Mouse (Mus musculus): ENCODE measurements around the gene Phactr1. TPM values are rescaled to one million over a fixed set of nuclear protein-coding genes. Genes with fewer than 3 reads are reported as not detected.

Phactr1 gene
- polyA plus RNA-seq, 1 experiment from 2014 or later: 6.8 TPM

DNA sequence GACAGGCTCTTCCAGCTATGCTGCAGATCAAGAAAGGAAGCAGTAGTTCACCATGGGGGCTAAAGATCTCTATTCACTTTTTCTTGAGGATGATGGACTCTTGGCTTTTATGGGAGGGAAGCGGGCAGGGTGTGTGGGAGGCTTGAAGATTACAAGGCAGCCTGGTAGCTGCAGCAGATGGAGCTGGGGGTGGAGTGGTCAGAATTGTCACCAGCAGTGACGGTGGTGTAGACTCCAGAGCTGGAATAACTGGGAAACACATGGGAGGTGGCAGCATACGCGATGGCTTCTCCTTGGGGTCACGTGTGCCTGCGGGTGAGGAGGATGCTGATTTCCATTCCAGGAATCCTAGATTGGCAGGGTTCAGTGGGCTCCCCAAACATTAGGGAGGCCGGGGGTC, 3.8 kb downstream of the Phactr1 start:
- no peak for TF ChIP-seq CTCF (IDR thresholded peaks at IDR 0.05; ENCODE audit: low read depth)
- Histone ChIP-seq H3K9ac (ENCODE audit: low read depth, low read length) (no peak overlapping the region), H3K9me3 (ENCODE audit: control insufficient read depth) (no peaks in the 10 kb centered on the region), H3K27ac (ENCODE audit: low read depth, low read length) (no peak overlapping the region), H3K4me1 (replicated peaks; ENCODE audit: control insufficient read depth, insufficient read depth, low read length) (no peaks in the 10 kb centered on the region), H3K4me2 (replicated peaks; ENCODE audit: low read depth) (no peak overlapping the region), H3K36me3 (ENCODE audit: control insufficient read depth, insufficient read depth) (no peaks in the 10 kb centered on the region), H3K4me3 (ENCODE audit: low read depth, low read length) (no peak overlapping the region), H3K27me3 (replicated peaks; ENCODE audit: control insufficient read depth, insufficient read depth, low read length) (no peaks in the 10 kb centered on the region; the same call in 1 of the 2 replicates)
- WGBS: 88% methylated on average over 7 of the region's 7 CpGs
- ATAC-seq: no peak

DNA sequence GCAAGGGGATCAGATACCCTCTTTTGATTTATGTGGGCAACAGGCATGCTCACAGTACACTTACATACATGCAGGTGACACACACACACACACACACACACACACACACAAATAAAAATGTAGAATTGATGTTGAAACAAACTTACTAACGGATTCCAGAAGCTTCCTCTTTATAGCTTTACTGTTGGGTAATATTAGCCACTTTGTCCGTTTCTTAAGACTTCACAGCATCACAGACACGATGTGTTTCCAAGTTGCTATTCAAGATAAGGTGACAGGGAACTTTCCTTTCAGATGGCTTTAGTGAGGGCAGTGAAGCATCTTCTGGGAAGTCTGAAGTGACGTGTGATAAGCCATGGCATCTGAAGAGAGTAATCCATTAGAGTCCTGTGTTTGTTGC, 11.8 kb downstream of the Phactr1 start:
- H3K27me3 ChIP-seq (replicated peaks; ENCODE audit: control insufficient read depth, insufficient read depth, low read length): no peaks in the 10 kb centered on the region
- TF ChIP-seq CTCF (IDR thresholded peaks at IDR 0.05; ENCODE audit: low read depth): no peak
- no peak overlapping the region for H3K4me3 ChIP-seq (ENCODE audit: low read depth, low read length)
- no peaks in the 10 kb centered on the region for H3K9me3 ChIP-seq (ENCODE audit: control insufficient read depth)
- H3K4me2 ChIP-seq (replicated peaks; ENCODE audit: low read depth): no peak overlapping the region
- WGBS: 78% methylated on average over 4 of the region's 4 CpGs
- ATAC-seq: no peak
- no peaks in the 10 kb centered on the region for H3K4me1 ChIP-seq (replicated peaks; ENCODE audit: control insufficient read depth, insufficient read depth, low read length)
- H3K9ac ChIP-seq (ENCODE audit: low read depth, low read length): no peak overlapping the region
- H3K27ac ChIP-seq (ENCODE audit: low read depth, low read length): no peak overlapping the region
- H3K36me3 ChIP-seq (ENCODE audit: control insufficient read depth, insufficient read depth): no peaks in the 10 kb centered on the region

DNA sequence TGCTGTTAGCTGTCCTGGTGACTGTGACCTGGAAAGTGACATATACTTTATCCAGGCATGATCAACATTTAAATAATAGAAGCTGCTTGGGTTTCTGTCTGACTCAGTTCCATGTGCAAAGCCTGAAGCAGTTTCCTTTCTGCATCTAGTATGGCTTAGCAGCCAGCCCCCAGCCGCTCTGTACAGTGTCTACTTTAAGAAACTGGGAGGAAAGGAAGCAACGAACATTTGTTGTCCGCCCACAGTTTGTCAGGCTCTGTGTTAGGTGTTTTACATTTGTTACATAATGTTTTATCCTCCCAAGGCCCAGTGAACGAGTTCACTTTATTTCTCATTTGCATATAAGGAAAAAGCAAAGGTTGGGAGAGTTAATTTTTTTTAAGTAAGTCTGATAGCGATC, 16.2 kb downstream of the Phactr1 start:
- Histone ChIP-seq H3K36me3 (ENCODE audit: control insufficient read depth, insufficient read depth) (no peaks in the 10 kb centered on the region), H3K4me3 (ENCODE audit: low read depth, low read length) (no peak overlapping the region), H3K27me3 (replicated peaks; ENCODE audit: control insufficient read depth, insufficient read depth, low read length) (no peaks in the 10 kb centered on the region), H3K9ac (ENCODE audit: low read depth, low read length) (no peak overlapping the region), H3K27ac (ENCODE audit: low read depth, low read length) (no peak overlapping the region), H3K4me1 (replicated peaks; ENCODE audit: control insufficient read depth, insufficient read depth, low read length) (no peaks in the 10 kb centered on the region), H3K4me2 (replicated peaks; ENCODE audit: low read depth) (no peak overlapping the region), H3K9me3 (ENCODE audit: control insufficient read depth) (no peaks in the 10 kb centered on the region)
- no peak for ATAC-seq
- WGBS: 69% methylated on average over 5 of the region's 5 CpGs
- no peak for TF ChIP-seq CTCF (IDR thresholded peaks at IDR 0.05; ENCODE audit: low read depth)

DNA sequence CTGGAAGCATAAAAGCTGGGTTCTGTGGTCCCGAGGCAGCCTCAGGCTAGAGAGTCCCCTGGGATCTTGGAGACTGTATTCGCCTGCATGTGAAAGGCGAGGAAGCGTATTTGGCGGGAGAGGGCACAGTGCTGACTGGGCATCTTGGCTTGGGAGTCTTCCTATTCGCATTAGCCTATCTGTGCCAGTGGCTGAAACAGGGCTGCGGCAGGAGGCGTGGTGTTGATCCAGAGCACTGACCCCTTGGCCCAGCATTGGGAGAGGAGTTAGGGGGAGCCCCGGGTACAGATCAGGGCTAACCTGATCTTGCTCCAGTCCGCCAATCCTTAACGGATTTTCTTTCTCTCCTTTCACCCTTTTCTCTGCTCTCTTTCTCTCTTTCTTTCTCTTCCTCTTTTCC, 28.7 kb downstream of the Phactr1 start:
- Histone ChIP-seq H3K4me1 (replicated peaks; ENCODE audit: control insufficient read depth, insufficient read depth, low read length) (no peaks in the 10 kb centered on the region), H3K4me2 (replicated peaks; ENCODE audit: low read depth) (no peak overlapping the region), H3K36me3 (ENCODE audit: control insufficient read depth, insufficient read depth) (no peaks in the 10 kb centered on the region), H3K9ac (ENCODE audit: low read depth, low read length) (no peak overlapping the region), H3K27ac (ENCODE audit: low read depth, low read length) (no peak overlapping the region), H3K27me3 (replicated peaks; ENCODE audit: control insufficient read depth, insufficient read depth, low read length) (peaks cover 32% of the 10 kb centered on the region), H3K4me3 (ENCODE audit: low read depth, low read length) (no peak overlapping the region), H3K9me3 (ENCODE audit: control insufficient read depth) (no peaks in the 10 kb centered on the region)
- no peak for ATAC-seq
- WGBS: 16% methylated on average over 11 of the region's 11 CpGs
- TF ChIP-seq CTCF (IDR thresholded peaks at IDR 0.05; ENCODE audit: low read depth): no peak

DNA sequence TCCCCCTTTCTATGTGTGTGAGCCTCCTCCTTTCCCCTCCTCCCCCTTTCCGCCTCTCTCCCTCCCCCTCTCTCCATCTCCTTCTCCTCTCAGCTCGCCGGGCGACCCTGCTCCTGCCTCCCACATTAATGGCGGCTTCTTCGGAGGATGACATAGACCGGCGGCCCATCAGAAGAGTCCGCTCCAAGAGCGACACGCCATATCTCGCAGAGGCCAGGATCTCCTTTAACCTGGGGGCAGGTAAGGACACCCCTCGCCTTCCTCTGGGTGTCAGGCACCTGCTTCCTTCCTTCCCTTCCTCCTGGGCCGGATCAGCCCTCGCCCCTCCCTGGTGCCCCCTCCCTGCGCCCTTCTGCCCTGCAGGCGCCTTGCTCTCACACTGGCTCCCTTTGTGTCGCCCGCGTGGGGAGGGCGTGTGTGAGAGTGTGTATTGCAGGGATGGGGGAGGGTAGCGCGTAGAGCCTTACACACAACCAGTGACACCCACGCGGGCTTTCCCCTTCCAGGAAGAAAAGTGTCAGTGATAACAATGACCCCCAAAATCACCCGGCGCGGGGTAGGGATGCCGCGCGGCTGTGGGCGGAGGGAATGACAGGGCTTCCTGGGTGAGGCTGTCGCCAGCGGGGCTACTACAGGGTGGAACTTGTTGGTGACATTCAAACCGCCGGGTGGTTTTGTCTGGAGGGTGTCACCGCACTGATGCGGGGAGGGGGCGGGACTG, 29.3 kb downstream of the Phactr1 start:
- no peaks in the 10 kb centered on the region for H3K4me1 ChIP-seq (replicated peaks; ENCODE audit: control insufficient read depth, insufficient read depth, low read length)
- H3K36me3 ChIP-seq (ENCODE audit: control insufficient read depth, insufficient read depth): no peaks in the 10 kb centered on the region
- H3K4me3 ChIP-seq (ENCODE audit: low read depth, low read length): peak overlapping the region; percentile 24; the same call in 1 of the 2 replicates
- no peaks in the 10 kb centered on the region for H3K9me3 ChIP-seq (ENCODE audit: control insufficient read depth)
- no peak overlapping the region for H3K9ac ChIP-seq (ENCODE audit: low read depth, low read length)
- peaks cover 32% of the 10 kb centered on the region for H3K27me3 ChIP-seq (replicated peaks; ENCODE audit: control insufficient read depth, insufficient read depth, low read length)
- H3K4me2 ChIP-seq (replicated peaks; ENCODE audit: low read depth): peak overlapping the region; percentile 35; the same call in 1 of the 2 replicates
- ATAC-seq: no peak
- TF ChIP-seq CTCF (IDR thresholded peaks at IDR 0.05; ENCODE audit: low read depth): no peak
- 3% methylated on average over 39 of the region's 39 CpGs for WGBS
- H3K27ac ChIP-seq (ENCODE audit: low read depth, low read length): no peak overlapping the region

DNA sequence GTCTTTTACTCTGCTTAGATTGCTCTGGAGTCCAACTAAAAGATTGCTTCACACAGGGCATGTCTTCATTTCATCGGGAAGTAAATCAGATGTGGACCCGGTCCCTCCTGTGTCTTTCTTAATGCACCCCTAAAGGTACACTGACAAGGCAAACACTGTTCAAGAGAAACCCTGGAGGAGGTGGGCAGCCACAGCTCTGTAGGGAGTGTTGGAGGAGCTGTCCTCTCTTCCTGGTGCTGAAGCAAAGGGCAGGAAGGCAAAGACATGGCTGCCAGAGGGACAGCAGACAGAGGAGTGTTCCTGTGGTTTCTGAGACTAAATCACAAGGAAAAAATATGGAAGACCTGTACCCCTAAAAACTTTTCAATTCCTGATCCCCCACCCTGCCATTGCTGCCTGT, 31.1 kb downstream of the Phactr1 start:
- TF ChIP-seq CTCF (IDR thresholded peaks at IDR 0.05; ENCODE audit: low read depth): no peak
- H3K4me3 ChIP-seq (ENCODE audit: low read depth, low read length): no peak overlapping the region
- no peak overlapping the region for H3K9ac ChIP-seq (ENCODE audit: low read depth, low read length)
- peaks cover 32% of the 10 kb centered on the region for H3K27me3 ChIP-seq (replicated peaks; ENCODE audit: control insufficient read depth, insufficient read depth, low read length)
- H3K27ac ChIP-seq (ENCODE audit: low read depth, low read length): no peak overlapping the region
- H3K36me3 ChIP-seq (ENCODE audit: control insufficient read depth, insufficient read depth): no peaks in the 10 kb centered on the region
- H3K4me2 ChIP-seq (replicated peaks; ENCODE audit: low read depth): no peak overlapping the region
- no peaks in the 10 kb centered on the region for H3K9me3 ChIP-seq (ENCODE audit: control insufficient read depth)
- no peak for ATAC-seq
- WGBS: 22% methylated on average over 2 of the region's 2 CpGs
- no peaks in the 10 kb centered on the region for H3K4me1 ChIP-seq (replicated peaks; ENCODE audit: control insufficient read depth, insufficient read depth, low read length)

Measured in intestine, postnatal 0 days (tissue).